Mouse (Mus musculus) lung, postnatal 0 days (tissue): ENCODE data around the gene Kmt2b. TPM values are rescaled to one million over a fixed set of nuclear protein-coding genes. Genes with fewer than 3 reads are reported as not detected.

ENCODE experiments used
- ATAC-seq: fragments of 200-750 bp; cut with Nextera tagmentation; 2 replicates; pipeline ENCODE4 v1.8.0; 2017; ENCODE audit warnings: moderate library complexity
- DNase-seq: peaks from one replicate; pipeline ENCODE4 v3.0.0-alpha.2; 2016; ENCODE audit warnings: low spot score
- H3K27ac ChIP-seq: fragments of 300-500 bp; sonication (generic); 2 replicates; pipeline ENCODE4 v1.5.1; 2014; ENCODE audit warnings: antibody characterized with exemption, mild to moderate bottlenecking, low read length, mixed read lengths
- H3K27me3 ChIP-seq: fragments of 300-500 bp; sonication (generic); replicated peaks from 2 replicates; pipeline ENCODE4 v1.6.1; 2014; ENCODE audit warnings: low read length, mixed read lengths; ENCODE audit not compliant: insufficient read depth
- H3K36me3 ChIP-seq: fragments of 300-500 bp; sonication (generic); 2 replicates; pipeline ENCODE4 v1.6.1; 2014; ENCODE audit warnings: low read length, mixed read lengths; ENCODE audit not compliant: insufficient read depth
- H3K4me1 ChIP-seq: fragments of 300-500 bp; sonication (generic); 2 replicates; pipeline ENCODE4 v1.6.1; 2014; ENCODE audit warnings: antibody characterized with exemption, low read depth, low read length, mixed read lengths; ENCODE audit not compliant: insufficient read depth
- H3K4me2 ChIP-seq: fragments of 300-500 bp; sonication (generic); replicated peaks from 2 replicates; pipeline ENCODE4 v1.6.1; 2014; ENCODE audit warnings: low read depth, mild to moderate bottlenecking, low read length, moderate library complexity, mixed read lengths
- H3K4me3 ChIP-seq: fragments of 300-500 bp; sonication (generic); 2 replicates; pipeline ENCODE4 v1.5.1; 2014; ENCODE audit warnings: low read depth, low read length
- H3K9ac ChIP-seq: fragments of 300-500 bp; sonication (generic); replicated peaks from 2 replicates; pipeline ENCODE4 v1.6.1; 2014; ENCODE audit warnings: low read depth, mild to moderate bottlenecking
- H3K9me3 ChIP-seq: fragments of 300-500 bp; sonication (generic); 2 replicates; pipeline ENCODE4 v1.6.1; 2016; ENCODE audit warnings: low read length, mixed read lengths
- CTCF ChIP-seq: IDR thresholded peaks from 2 replicates; pipeline ENCODE4 v1.5.1; 2016; ENCODE audit warnings: antibody characterized with exemption, mild to moderate bottlenecking
- EP300 ChIP-seq: IDR thresholded peaks from 2 replicates; pipeline ENCODE4 v1.6.1; 2016; ENCODE audit warnings: antibody characterized with exemption, mild to moderate bottlenecking, control low read depth
- WGBS: fragments of 180-500 bp; shearing (Covaris S2); extraction: QIAGEN DNeasy Blood & Tissue Kit; methylation state at CpG from one replicate; pipeline ENCODE4 v1.1.7; 2014; 5-methylcytosine and 5-hydroxymethylcytosine counted together
- polyA plus RNA-seq: library from polyadenylated mRNA; unstranded; fragments of >200 nt; fragmentation: Nextera tagmentation; extraction: Ambion mirVana; gene quantifications from 2 replicates; pipeline ENCODE4 v1.2.1, GENCODE M21; 2015

Gene Kmt2b
- polyA plus RNA-seq, 1 experiment from 2014 or later: 6.9 TPM

DNA sequence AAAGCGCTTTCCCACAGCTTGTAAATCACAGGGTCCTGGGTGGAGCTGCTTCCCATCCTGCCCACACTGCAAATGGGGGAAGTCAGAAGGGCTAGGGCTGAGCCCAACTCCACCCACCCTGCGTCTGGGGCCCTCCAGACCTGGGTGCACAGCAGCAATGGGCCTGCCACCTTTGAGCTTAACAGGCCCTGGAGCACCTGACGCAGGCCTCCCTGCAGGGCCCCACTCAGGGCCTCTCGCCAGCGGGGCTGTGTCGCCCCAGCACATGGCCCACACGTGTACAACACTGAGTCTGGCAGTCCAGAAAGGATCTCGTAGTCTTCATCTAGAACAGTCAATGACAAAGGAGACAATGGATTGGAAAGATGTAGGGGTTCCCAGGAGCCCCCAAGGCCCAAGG lies 8.6 kb downstream of the Kmt2b start:
- Histone ChIP-seq H3K27ac (no peak overlapping the region), H3K4me1 (no peaks in the 10 kb centered on the region), H3K36me3 (peaks cover 75% of the 10 kb centered on the region), H3K27me3 (no peaks in the 10 kb centered on the region), H3K4me2 (no peak overlapping the region), H3K9ac (no peak overlapping the region), H3K4me3 (no peak overlapping the region), H3K9me3 (no peaks in the 10 kb centered on the region)
- ATAC-seq (no peak), DNase-seq (no peak)
- TF ChIP-seq EP300 (no peak), CTCF (no peak)
- WGBS: 90% methylated on average over 8 of the region's 8 CpGs

DNA sequence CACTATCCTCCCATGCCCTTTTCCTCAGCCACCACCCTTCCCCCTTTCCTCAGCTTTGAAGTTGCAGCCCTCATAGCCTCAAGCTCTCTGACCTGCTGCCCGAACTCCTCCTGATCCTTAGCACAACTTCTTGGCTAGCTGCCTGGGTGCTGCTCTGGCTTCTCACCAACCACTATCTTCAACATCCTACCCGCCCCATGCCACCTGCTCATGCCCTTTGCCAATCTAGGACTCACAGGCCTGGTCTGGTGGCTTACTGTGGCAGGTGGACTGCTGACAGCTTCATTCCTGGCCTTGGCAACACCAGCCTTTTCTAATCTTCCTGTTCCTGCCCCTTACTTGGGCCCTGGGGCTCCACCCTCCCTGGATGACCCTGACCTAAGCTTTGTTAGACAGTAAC lies 15.6 kb downstream of the Kmt2b start:
- H3K27ac ChIP-seq: no peak overlapping the region
- H3K9ac ChIP-seq: no peak overlapping the region
- H3K4me2 ChIP-seq: no peak overlapping the region
- no peaks in the 10 kb centered on the region for H3K4me1 ChIP-seq
- H3K36me3 ChIP-seq: peaks cover 71% of the 10 kb centered on the region
- H3K4me3 ChIP-seq: no peak overlapping the region
- no peak for DNase-seq
- no peaks in the 10 kb centered on the region for H3K27me3 ChIP-seq
- no peaks in the 10 kb centered on the region for H3K9me3 ChIP-seq
- no peak for ATAC-seq
- 43% methylated on average over 2 of the region's 2 CpGs for WGBS
- TF ChIP-seq EP300 (no peak), CTCF (no peak)

DNA sequence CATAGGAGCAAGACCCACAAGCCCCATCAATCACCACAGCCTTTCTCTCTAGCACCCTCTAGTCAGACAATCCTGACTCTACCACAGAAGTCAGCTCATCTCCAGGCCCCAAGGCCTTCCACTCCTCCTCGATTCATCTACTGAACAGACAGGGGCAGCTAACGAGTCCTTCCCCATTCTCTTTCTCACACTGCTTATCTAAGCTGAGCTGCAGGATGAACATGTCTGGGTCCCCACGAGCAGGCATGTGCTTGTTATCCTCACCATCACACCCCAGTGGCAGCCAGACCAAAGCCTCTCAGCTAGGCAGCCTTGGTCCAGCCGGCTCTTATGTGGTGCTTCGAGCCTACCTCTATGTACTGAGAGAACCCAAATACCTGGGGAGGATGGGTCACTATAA lies 16.1 kb downstream of the Kmt2b start:
- no peak for TF ChIP-seq EP300
- TF ChIP-seq CTCF: no peak
- ATAC-seq: no peak
- 86% methylated on average over 5 of the region's 5 CpGs for WGBS

DNA sequence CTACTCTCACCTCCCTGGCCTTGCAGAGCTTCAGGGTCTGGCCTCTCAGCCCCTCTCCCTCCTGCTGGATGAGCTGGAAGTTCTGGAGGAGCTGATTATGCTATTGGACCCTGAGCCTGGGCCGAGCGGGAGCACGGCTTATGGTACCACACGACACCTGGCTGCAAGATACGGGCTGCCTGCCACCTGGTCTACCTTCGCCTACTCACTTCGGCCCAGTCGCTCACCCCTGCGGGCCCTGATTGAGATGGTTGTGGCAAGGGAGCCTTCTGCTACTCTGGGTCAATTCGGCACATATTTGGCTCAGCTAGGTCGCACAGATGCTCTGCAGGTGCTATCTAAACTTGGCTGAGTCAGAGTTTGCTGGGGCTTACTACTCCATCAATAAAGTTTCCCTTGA lies 21.0 kb downstream of the Kmt2b start:
- peaks cover 3% of the 10 kb centered on the region; the same call in 1 of the 2 replicates for H3K4me1 ChIP-seq
- no peak overlapping the region for H3K4me2 ChIP-seq
- ATAC-seq: no peak
- no peak overlapping the region for H3K27ac ChIP-seq
- no peak for DNase-seq
- no peaks in the 10 kb centered on the region for H3K27me3 ChIP-seq
- H3K4me3 ChIP-seq: no peak overlapping the region
- no peak overlapping the region for H3K9ac ChIP-seq
- TF ChIP-seq EP300 (no peak), CTCF (no peak)
- peaks cover 36% of the 10 kb centered on the region for H3K36me3 ChIP-seq
- WGBS: 90% methylated on average over 11 of the region's 11 CpGs
- no peaks in the 10 kb centered on the region for H3K9me3 ChIP-seq

More for the DNA sequence above, 16.1 kb downstream of the Kmt2b start:
- H3K36me3 ChIP-seq: peaks cover 66% of the 10 kb centered on the region
- H3K27me3 ChIP-seq: no peaks in the 10 kb centered on the region
- H3K27ac ChIP-seq: no peak overlapping the region
- H3K4me1 ChIP-seq: no peaks in the 10 kb centered on the region
- no peak overlapping the region for H3K4me2 ChIP-seq
- H3K4me3 ChIP-seq: no peak overlapping the region
- H3K9ac ChIP-seq: no peak overlapping the region
- DNase-seq: no peak
- H3K9me3 ChIP-seq: no peaks in the 10 kb centered on the region

DNA sequence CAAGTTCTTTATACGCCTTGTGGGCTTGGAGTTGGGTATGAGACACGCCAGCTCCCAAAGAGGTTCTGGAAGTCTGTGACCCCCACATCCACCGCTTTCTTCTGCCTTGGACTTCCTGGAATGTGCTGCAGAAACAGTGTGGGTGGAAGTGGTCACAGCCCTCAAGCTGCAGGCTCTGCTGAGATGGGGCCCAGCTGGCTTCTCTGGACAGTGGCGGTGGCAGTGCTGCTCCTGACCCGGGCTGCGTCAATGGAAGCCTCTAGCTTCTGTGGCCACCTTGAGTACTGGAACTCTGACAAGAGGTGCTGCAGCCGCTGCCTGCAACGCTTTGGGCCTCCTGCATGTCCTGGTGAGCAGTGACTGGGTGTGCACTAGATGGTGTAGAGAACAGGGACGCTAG lies 22.5 kb downstream of the Kmt2b start:
- no peak for DNase-seq
- H3K9me3 ChIP-seq: no peaks in the 10 kb centered on the region
- no peak overlapping the region for H3K9ac ChIP-seq
- TF ChIP-seq CTCF (no peak), EP300 (no peak)
- no peak overlapping the region for H3K27ac ChIP-seq
- ATAC-seq: no peak
- peaks cover 24% of the 10 kb centered on the region for H3K36me3 ChIP-seq
- peaks cover 3% of the 10 kb centered on the region; the same call in 1 of the 2 replicates for H3K4me1 ChIP-seq
- H3K4me2 ChIP-seq: no peak overlapping the region
- H3K27me3 ChIP-seq: no peaks in the 10 kb centered on the region
- 70% methylated on average over 9 of the region's 9 CpGs for WGBS
- no peak overlapping the region for H3K4me3 ChIP-seq

DNA sequence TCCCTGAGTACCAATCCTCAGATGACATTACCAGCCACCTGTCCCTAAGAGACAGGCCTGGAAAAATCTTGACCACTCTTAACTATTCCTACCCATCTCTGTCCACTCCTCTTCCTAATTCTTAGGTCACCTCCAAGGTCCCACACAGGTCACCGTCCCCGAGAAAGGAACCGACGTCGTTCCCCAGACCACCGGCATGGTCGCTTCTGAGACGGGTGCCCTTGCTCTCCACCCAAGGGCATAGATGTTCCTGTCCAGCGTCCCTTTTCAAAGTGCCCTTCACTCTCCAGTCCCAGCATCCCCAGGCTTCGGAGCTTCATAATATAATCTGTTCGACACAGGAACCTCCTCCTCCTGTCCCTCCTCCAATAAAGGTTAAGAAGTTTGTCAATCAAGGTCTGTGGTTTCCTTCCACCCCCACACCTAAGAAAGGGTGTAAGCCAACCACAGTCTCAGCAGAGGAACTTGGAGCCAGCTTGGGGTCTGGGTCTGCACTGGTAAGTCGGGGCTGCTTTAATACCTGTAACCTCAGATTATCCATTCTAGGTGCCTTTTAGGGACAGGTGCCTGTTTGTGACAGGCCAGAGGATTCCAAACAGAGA lies 23.5 kb downstream of the Kmt2b start, which contains the start of gene Igflr1:
Gene Igflr1 (plus strand): TSS at position 458 of the 602 bp plus-strand sequence.
- TF ChIP-seq CTCF (no peak), EP300 (no peak)
- no peak within 1 kb of the TSS for H3K4me3 ChIP-seq

More for the DNA sequence above, 23.5 kb downstream of the Kmt2b start, which contains the start of gene Igflr1:
- no peaks in the 10 kb centered on the region for H3K9me3 ChIP-seq
- no peak for ATAC-seq
- H3K27me3 ChIP-seq: no peaks in the 10 kb centered on the region
- DNase-seq: no peak
- WGBS: 94% methylated on average over 12 of the region's 12 CpGs
- H3K4me1 ChIP-seq: peaks cover 3% of the 10 kb centered on the region; the same call in 1 of the 2 replicates
- H3K9ac ChIP-seq: no peak within 1 kb of the TSS
- H3K4me2 ChIP-seq: no peak within 1 kb of the TSS
- peaks cover 24% of the 10 kb centered on the region for H3K36me3 ChIP-seq
- no peak within 1 kb of the TSS for H3K27ac ChIP-seq
